Mouse (Mus musculus): ENCODE measurements at regions not wholly inside any gene's neighbourhood (a gene's known extent, or its start where the extent isn't known, plus 50 kb on each side); places are given as distances from the start of the nearest gene placed in this dataset.

DNA sequence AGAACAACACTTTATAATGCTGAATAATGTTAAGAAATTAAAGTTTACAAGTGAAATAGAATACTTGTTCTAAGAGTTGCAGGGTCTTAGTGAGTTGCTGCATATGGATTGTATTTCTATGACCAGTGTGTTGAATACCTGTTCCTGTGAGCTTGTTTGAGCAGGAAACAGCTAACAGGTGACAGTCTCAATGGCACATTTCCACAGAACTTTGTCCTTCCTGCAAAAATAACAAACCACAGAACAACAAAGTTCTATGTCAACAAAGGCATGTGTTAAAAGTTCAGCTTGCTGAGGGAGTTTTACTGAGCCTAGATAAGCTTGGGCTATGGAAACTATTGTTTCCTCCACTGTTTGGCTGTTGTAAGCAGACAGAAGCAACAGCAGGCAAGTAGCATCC lies 500.0 kb upstream of the Arpp21 start:
- Histone ChIP-seq H3K4me1 (ENCODE audit: control insufficient read depth, insufficient read depth, low read length) (no peaks in the 10 kb centered on the region), H3K36me3 (ENCODE audit: control insufficient read depth, insufficient read depth) (no peaks in the 10 kb centered on the region), H3K27ac (ENCODE audit: low read length) (no peak overlapping the region), H3K9me3 (replicated peaks; ENCODE audit: control insufficient read depth, low read length) (no peaks in the 10 kb centered on the region), H3K4me3 (ENCODE audit: low read length) (no peak overlapping the region), H3K9ac (ENCODE audit: low read length) (no peak overlapping the region), H3K27me3 (ENCODE audit: control insufficient read depth, insufficient read depth, low read length) (no peaks in the 10 kb centered on the region), H3K4me2 (ENCODE audit: low read depth, low read length) (no peak overlapping the region)
- ATAC-seq (replicated peaks; ENCODE audit: extremely low read depth, insufficient read depth, low FRiP score), result no peak

DNA sequence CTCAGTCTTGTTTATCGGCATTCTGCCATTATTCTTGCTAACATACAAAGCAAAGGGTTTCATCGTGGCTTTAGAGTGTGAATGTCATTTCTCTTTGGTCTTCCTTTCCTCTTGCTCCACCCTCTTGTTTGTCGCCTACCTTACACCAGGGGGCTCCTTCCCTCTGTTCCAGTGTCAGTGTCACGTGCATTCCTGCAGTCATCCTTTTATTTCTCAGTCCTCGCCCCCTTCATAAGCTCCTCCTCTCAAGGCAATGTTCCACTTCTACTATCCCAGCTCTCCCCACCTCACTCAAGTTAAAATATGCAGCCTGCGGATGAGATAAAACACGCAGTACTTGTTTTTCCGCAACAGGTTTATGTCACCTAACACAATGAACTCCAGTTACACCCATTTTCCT lies 489.8 kb upstream of the Arpp21 start:
- 34% methylated on average over 8 of the region's 8 CpGs for WGBS
- H3K4me2 ChIP-seq (ENCODE audit: low read depth, low read length), result no peak overlapping the region
- H3K27ac ChIP-seq (ENCODE audit: low read length), result no peak overlapping the region
- no peaks in the 10 kb centered on the region for H3K9me3 ChIP-seq (replicated peaks; ENCODE audit: control insufficient read depth, low read length)
- H3K27me3 ChIP-seq (ENCODE audit: control insufficient read depth, insufficient read depth, low read length), result no peaks in the 10 kb centered on the region
- no peak overlapping the region for H3K4me3 ChIP-seq (ENCODE audit: low read length)
- H3K9ac ChIP-seq (ENCODE audit: low read length), result no peak overlapping the region
- no peak for ATAC-seq (replicated peaks; ENCODE audit: extremely low read depth, insufficient read depth, low FRiP score)
- H3K4me1 ChIP-seq (ENCODE audit: control insufficient read depth, insufficient read depth, low read length), result 0 out of 2 replicates have a peak, but pooled peaks cover 2% of the 10 kb centered on the region
- H3K36me3 ChIP-seq (ENCODE audit: control insufficient read depth, insufficient read depth), result no peaks in the 10 kb centered on the region

DNA sequence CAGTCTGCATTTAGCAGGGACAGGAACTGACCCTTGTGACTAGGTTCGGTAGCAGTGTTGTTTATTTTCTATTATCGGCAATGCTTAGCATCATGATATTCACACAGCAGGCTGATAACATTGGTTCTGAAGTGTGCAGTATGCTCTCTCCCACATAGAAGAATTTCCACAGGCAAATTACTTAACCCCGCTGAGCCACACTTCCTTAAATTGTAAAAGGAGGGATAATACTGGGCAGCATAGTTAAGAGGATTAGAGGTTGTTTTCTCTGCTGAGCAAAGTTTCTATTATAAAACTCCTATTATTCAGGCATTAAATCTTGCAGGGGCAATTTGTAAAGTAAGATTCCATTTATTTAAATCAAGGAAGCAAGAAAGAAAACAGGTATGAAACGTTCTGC lies 489.4 kb upstream of the Arpp21 start:
- Histone ChIP-seq H3K27me3 (ENCODE audit: control insufficient read depth, insufficient read depth, low read length) (no peaks in the 10 kb centered on the region), H3K27ac (ENCODE audit: low read length) (no peak overlapping the region), H3K4me2 (ENCODE audit: low read depth, low read length) (no peak overlapping the region), H3K4me3 (ENCODE audit: low read length) (no peak overlapping the region), H3K36me3 (ENCODE audit: control insufficient read depth, insufficient read depth) (no peaks in the 10 kb centered on the region), H3K9me3 (replicated peaks; ENCODE audit: control insufficient read depth, low read length) (no peaks in the 10 kb centered on the region), H3K9ac (ENCODE audit: low read length) (no peak overlapping the region), H3K4me1 (ENCODE audit: control insufficient read depth, insufficient read depth, low read length) (0 out of 2 replicates have a peak, but pooled peaks cover 2% of the 10 kb centered on the region)
- 33% methylated on average over 4 of the region's 4 CpGs for WGBS
- ATAC-seq (replicated peaks; ENCODE audit: extremely low read depth, insufficient read depth, low FRiP score), result no peak

DNA sequence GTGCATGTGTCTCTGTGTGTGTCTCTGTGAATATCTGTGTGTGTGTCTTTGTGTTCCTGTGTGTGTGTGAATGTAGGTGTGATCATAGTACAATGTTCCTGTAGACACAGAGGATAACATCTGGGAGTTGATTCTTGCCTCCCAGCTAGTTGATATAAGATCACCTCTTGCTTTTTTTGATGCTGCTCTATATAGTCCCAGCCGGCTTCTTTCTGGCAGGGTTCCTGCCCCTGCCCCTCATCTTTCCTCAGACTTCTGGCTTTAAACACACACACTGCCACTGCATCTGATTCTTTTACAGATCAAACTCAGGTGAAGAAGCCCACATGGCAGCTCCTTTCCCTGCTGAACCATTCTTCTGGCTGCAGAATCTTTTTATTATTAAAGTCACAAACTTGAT lies 487.6 kb upstream of the Arpp21 start:
- Histone ChIP-seq H3K4me1 (ENCODE audit: control insufficient read depth, insufficient read depth, low read length) (0 out of 2 replicates have a peak, but pooled peaks cover 2% of the 10 kb centered on the region), H3K9me3 (replicated peaks; ENCODE audit: control insufficient read depth, low read length) (no peaks in the 10 kb centered on the region), H3K9ac (ENCODE audit: low read length) (no peak overlapping the region), H3K36me3 (ENCODE audit: control insufficient read depth, insufficient read depth) (no peaks in the 10 kb centered on the region), H3K4me2 (ENCODE audit: low read depth, low read length) (no peak overlapping the region), H3K4me3 (ENCODE audit: low read length) (no peak overlapping the region), H3K27ac (ENCODE audit: low read length) (no peak overlapping the region), H3K27me3 (ENCODE audit: control insufficient read depth, insufficient read depth, low read length) (no peaks in the 10 kb centered on the region)
- ATAC-seq (replicated peaks; ENCODE audit: extremely low read depth, insufficient read depth, low FRiP score), result no peak
- 68% methylated on average over 1 of the region's 1 CpGs for WGBS

DNA sequence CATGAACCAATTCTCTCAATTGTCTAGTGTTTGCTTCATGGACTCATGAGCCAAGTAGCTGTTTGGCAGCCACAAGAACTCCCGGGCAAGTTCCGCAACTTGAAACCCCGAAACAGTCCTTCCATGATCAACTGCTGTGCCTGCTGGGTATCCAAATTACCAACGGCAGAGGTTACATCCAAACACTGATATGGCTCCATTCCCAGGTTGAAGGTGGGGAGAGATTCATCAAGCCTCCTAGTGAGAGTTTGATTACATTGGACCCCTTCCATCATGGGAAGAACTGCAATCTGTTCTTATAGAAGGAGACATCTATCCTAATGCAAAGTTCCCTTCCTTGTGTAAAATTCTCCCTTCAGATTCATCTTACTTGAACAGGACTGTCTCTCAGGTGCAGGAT lies 486.8 kb upstream of the Arpp21 start:
- no peak overlapping the region for H3K4me3 ChIP-seq (ENCODE audit: low read length)
- no peaks in the 10 kb centered on the region for H3K36me3 ChIP-seq (ENCODE audit: control insufficient read depth, insufficient read depth)
- H3K9ac ChIP-seq (ENCODE audit: low read length), result no peak overlapping the region
- H3K27ac ChIP-seq (ENCODE audit: low read length), result no peak overlapping the region
- no peaks in the 10 kb centered on the region for H3K27me3 ChIP-seq (ENCODE audit: control insufficient read depth, insufficient read depth, low read length)
- no peaks in the 10 kb centered on the region for H3K9me3 ChIP-seq (replicated peaks; ENCODE audit: control insufficient read depth, low read length)
- H3K4me1 ChIP-seq (ENCODE audit: control insufficient read depth, insufficient read depth, low read length), result 0 out of 2 replicates have a peak, but pooled peaks cover 2% of the 10 kb centered on the region
- 76% methylated on average over 4 of the region's 4 CpGs for WGBS
- no peak for ATAC-seq (replicated peaks; ENCODE audit: extremely low read depth, insufficient read depth, low FRiP score)
- no peak overlapping the region for H3K4me2 ChIP-seq (ENCODE audit: low read depth, low read length)

DNA sequence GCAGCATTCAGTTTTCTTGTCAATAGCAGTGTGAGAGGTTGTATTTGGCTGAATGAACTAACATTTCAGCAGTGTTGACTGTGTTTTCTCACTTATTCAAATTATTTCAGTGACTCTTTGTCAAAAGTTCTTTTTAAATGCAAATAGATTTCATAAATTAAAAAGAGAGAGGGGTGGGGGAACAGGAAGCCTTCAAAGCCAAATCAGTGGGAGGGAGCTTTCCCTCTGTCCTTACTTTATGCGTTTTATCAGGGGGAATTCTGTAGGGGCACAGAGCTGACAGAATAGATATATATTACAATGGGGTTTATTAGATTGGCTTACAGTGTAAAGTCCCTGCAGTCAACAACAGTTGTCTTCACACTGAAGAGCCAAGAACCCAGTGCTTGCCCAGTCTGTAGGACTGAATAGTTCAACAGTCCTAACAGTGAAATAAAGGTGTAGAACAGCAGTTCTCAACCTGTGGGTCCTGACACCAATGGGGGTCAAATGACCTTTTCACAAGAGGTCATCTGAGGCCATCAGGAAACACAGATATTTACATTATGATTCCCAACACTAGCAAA lies 479.5 kb upstream of the Arpp21 start:
- Histone ChIP-seq H3K9ac (ENCODE audit: low read length) (no peak overlapping the region), H3K9me3 (replicated peaks; ENCODE audit: control insufficient read depth, low read length) (no peaks in the 10 kb centered on the region), H3K27ac (ENCODE audit: low read length) (no peak overlapping the region), H3K36me3 (ENCODE audit: control insufficient read depth, insufficient read depth) (no peaks in the 10 kb centered on the region), H3K27me3 (ENCODE audit: control insufficient read depth, insufficient read depth, low read length) (no peaks in the 10 kb centered on the region), H3K4me2 (ENCODE audit: low read depth, low read length) (no peak overlapping the region), H3K4me1 (ENCODE audit: control insufficient read depth, insufficient read depth, low read length) (no peaks in the 10 kb centered on the region), H3K4me3 (ENCODE audit: low read length) (no peak overlapping the region)
- WGBS, result 49% methylated on average over 1 of the region's 1 CpGs
- no peak for ATAC-seq (replicated peaks; ENCODE audit: extremely low read depth, insufficient read depth, low FRiP score)

DNA sequence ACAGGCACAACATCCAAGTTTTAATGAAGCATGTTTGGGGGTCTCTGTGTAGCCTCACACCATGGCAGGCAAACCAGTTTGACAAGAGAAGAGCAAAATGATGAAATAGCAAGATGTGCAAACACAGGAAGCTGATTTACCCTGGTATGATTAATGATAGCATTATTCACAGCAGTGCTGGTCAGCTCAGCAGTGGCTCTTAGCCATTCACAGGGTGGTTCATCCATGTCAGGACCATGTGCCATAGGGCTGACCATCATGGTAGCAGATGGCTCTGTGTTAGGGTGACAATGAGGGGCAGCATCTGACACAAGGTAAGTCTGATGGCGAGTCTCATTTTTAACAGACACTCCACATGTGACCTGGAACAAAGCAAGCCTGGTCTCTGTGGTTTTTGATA lies 443.1 kb upstream of the Arpp21 start:
- H3K4me2 ChIP-seq (ENCODE audit: low read depth, low read length), result no peak overlapping the region
- no peak for ATAC-seq (replicated peaks; ENCODE audit: extremely low read depth, insufficient read depth, low FRiP score)
- WGBS, result 77% methylated on average over 1 of the region's 1 CpGs

DNA sequence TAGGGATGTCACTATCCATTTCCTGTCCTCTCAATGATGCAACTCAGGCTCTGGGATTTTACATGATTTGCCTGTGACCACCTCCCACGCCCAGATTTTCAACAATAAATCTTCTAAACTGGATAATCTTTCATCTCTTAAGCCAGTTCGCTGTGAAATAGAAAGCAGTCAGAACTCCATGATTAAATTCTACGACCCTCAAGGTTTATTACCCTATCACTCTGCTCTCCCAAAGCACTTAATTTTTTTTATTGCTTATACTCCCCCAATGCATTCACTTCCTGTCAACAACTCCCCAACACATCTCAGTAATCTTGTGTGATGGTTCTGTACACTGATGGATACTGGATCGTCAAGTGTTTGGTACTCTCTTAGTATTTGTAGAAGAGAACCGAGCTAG lies 439.5 kb upstream of the Arpp21 start:
- Histone ChIP-seq H3K4me3 (ENCODE audit: low read length) (no peak overlapping the region), H3K27ac (ENCODE audit: low read length) (no peak overlapping the region), H3K9me3 (replicated peaks; ENCODE audit: control insufficient read depth, low read length) (no peaks in the 10 kb centered on the region), H3K27me3 (ENCODE audit: control insufficient read depth, insufficient read depth, low read length) (no peaks in the 10 kb centered on the region), H3K4me2 (ENCODE audit: low read depth, low read length) (no peak overlapping the region), H3K36me3 (ENCODE audit: control insufficient read depth, insufficient read depth) (no peaks in the 10 kb centered on the region), H3K9ac (ENCODE audit: low read length) (no peak overlapping the region), H3K4me1 (ENCODE audit: control insufficient read depth, insufficient read depth, low read length) (no peaks in the 10 kb centered on the region)
- ATAC-seq (replicated peaks; ENCODE audit: extremely low read depth, insufficient read depth, low FRiP score), result no peak
- 67% methylated on average over 5 of the region's 5 CpGs for WGBS

More for the DNA sequence above, 443.1 kb upstream of the Arpp21 start:
- H3K4me1 ChIP-seq (ENCODE audit: control insufficient read depth, insufficient read depth, low read length), result no peaks in the 10 kb centered on the region
- no peaks in the 10 kb centered on the region for H3K27me3 ChIP-seq (ENCODE audit: control insufficient read depth, insufficient read depth, low read length)
- no peak overlapping the region for H3K9ac ChIP-seq (ENCODE audit: low read length)
- 0 out of 2 replicates have a peak, but pooled peaks cover 3% of the 10 kb centered on the region for H3K9me3 ChIP-seq (replicated peaks; ENCODE audit: control insufficient read depth, low read length)
- H3K36me3 ChIP-seq (ENCODE audit: control insufficient read depth, insufficient read depth), result no peaks in the 10 kb centered on the region
- H3K27ac ChIP-seq (ENCODE audit: low read length), result no peak overlapping the region
- no peak overlapping the region for H3K4me3 ChIP-seq (ENCODE audit: low read length)
